Mouse (Mus musculus): ENCODE results near the gene Fam129a. TPM values are rescaled to one million over a fixed set of nuclear protein-coding genes. Genes with fewer than 3 reads are reported as not detected.
"Not testable (repeated sequence)": the region's sequence is repeated elsewhere in the genome, so short reads cannot be mapped to it uniquely, and the experiment has no call there.

Gene Fam129a
- polyA plus RNA-seq, 1 experiment from 2014 or later = 16.3 TPM

- H3K4me3 ChIP-seq (ENCODE audit: low read depth, low read length) = no peak overlapping the region
- peak overlapping the region; percentile 84 for H3K27ac ChIP-seq (replicated peaks; ENCODE audit: low read depth, low read length)
- H3K36me3 ChIP-seq (ENCODE audit: control insufficient read depth, insufficient read depth, low read length) = no peaks in the 10 kb centered on the region
- ATAC-seq (ENCODE audit: low read depth) = 0 out of 2 replicates have a peak, but pooled peaks have one; percentile 3
- H3K4me1 ChIP-seq (ENCODE audit: control insufficient read depth, insufficient read depth, low read length) = peaks cover 44% of the 10 kb centered on the region
- no peak overlapping the region; the same call in 1 of the 2 replicates for H3K4me2 ChIP-seq (ENCODE audit: low read depth, low read length)
- no peaks in the 10 kb centered on the region for H3K27me3 ChIP-seq (replicated peaks; ENCODE audit: control insufficient read depth, insufficient read depth, low read length)
- WGBS = 32% methylated on average over 5 of the region's 5 CpGs
- H3K9ac ChIP-seq (ENCODE audit: low read depth, low read length) = no peak overlapping the region
- peak; percentile 71 for DNase-seq (ENCODE audit: low spot score)
- H3K9me3 ChIP-seq (ENCODE audit: control insufficient read depth, low read length) = no peaks in the 10 kb centered on the region
Observed at GRCm38 (mm10) chr1:151684978-151685377, 114.0 kb downstream of the Fam129a start.

- DNase-seq (ENCODE audit: low spot score) (peak; percentile 90), ATAC-seq (ENCODE audit: low read depth) (peak; percentile 76)
- H3K4me2 ChIP-seq (ENCODE audit: low read depth, low read length) = peak overlapping the region; percentile 16; the same call in 1 of the 2 replicates
- H3K27ac ChIP-seq (replicated peaks; ENCODE audit: low read depth, low read length) = peak overlapping the region; percentile 84
- no peaks in the 10 kb centered on the region for H3K27me3 ChIP-seq (replicated peaks; ENCODE audit: control insufficient read depth, insufficient read depth, low read length)
- no peaks in the 10 kb centered on the region for H3K9me3 ChIP-seq (ENCODE audit: control insufficient read depth, low read length)
- H3K9ac ChIP-seq (ENCODE audit: low read depth, low read length) = peak overlapping the region; percentile 22; the same call in 1 of the 2 replicates
- 11% methylated on average over 12 of the region's 12 CpGs for WGBS
- H3K36me3 ChIP-seq (ENCODE audit: control insufficient read depth, insufficient read depth, low read length) = no peaks in the 10 kb centered on the region
- H3K4me3 ChIP-seq (ENCODE audit: low read depth, low read length) = no peak overlapping the region
- H3K4me1 ChIP-seq (ENCODE audit: control insufficient read depth, insufficient read depth, low read length) = peaks cover 51% of the 10 kb centered on the region
Observed at GRCm38 (mm10) chr1:151685666-151686309, 114.8 kb downstream of the Fam129a start.

- H3K36me3 ChIP-seq (ENCODE audit: control insufficient read depth, insufficient read depth, low read length) = no peaks in the 10 kb centered on the region
- no peaks in the 10 kb centered on the region for H3K9me3 ChIP-seq (ENCODE audit: control insufficient read depth, low read length)
- no peaks in the 10 kb centered on the region for H3K27me3 ChIP-seq (replicated peaks; ENCODE audit: control insufficient read depth, insufficient read depth, low read length)
- H3K9ac ChIP-seq (ENCODE audit: low read depth, low read length) = no peak overlapping the region; the same call in 1 of the 2 replicates
- DNase-seq (ENCODE audit: low spot score) = peak; percentile 85
- peak overlapping the region; percentile 84 for H3K27ac ChIP-seq (replicated peaks; ENCODE audit: low read depth, low read length)
- H3K4me1 ChIP-seq (ENCODE audit: control insufficient read depth, insufficient read depth, low read length) = peaks cover 51% of the 10 kb centered on the region
- peak; percentile 59 for ATAC-seq (ENCODE audit: low read depth)
- WGBS = 9% methylated on average over 8 of the region's 8 CpGs
- H3K4me3 ChIP-seq (ENCODE audit: low read depth, low read length) = no peak overlapping the region
- H3K4me2 ChIP-seq (ENCODE audit: low read depth, low read length) = peak overlapping the region; percentile 25
Observed at GRCm38 (mm10) chr1:151686696-151687095, 115.7 kb downstream of the Fam129a start.

GRCm38 (mm10) chr1:151689032-151689431 is 118.0 kb downstream of the Fam129a start:
- Histone ChIP-seq H3K27me3 (replicated peaks; ENCODE audit: control insufficient read depth, insufficient read depth, low read length) (no peaks in the 10 kb centered on the region), H3K36me3 (ENCODE audit: control insufficient read depth, insufficient read depth, low read length) (no peaks in the 10 kb centered on the region), H3K9ac (ENCODE audit: low read depth, low read length) (no peak overlapping the region), H3K4me2 (ENCODE audit: low read depth, low read length) (no peak overlapping the region), H3K9me3 (ENCODE audit: control insufficient read depth, low read length) (no peaks in the 10 kb centered on the region), H3K4me3 (ENCODE audit: low read depth, low read length) (no peak overlapping the region), H3K4me1 (ENCODE audit: control insufficient read depth, insufficient read depth, low read length) (peaks cover 48% of the 10 kb centered on the region), H3K27ac (replicated peaks; ENCODE audit: low read depth, low read length) (no peak overlapping the region)
- DNase-seq (ENCODE audit: low spot score) (no peak), ATAC-seq (ENCODE audit: low read depth) (no peak)
- WGBS = 69% methylated on average over 5 of the region's 5 CpGs

- H3K4me1 ChIP-seq (ENCODE audit: control insufficient read depth, insufficient read depth, low read length) = peaks cover 43% of the 10 kb centered on the region
- no peaks in the 10 kb centered on the region for H3K27me3 ChIP-seq (replicated peaks; ENCODE audit: control insufficient read depth, insufficient read depth, low read length)
- no peaks in the 10 kb centered on the region for H3K36me3 ChIP-seq (ENCODE audit: control insufficient read depth, insufficient read depth, low read length)
- H3K4me3 ChIP-seq (ENCODE audit: low read depth, low read length) = no peak overlapping the region
- no peak overlapping the region for H3K27ac ChIP-seq (replicated peaks; ENCODE audit: low read depth, low read length)
- no peaks in the 10 kb centered on the region for H3K9me3 ChIP-seq (ENCODE audit: control insufficient read depth, low read length)
- H3K9ac ChIP-seq (ENCODE audit: low read depth, low read length) = no peak overlapping the region
- whole genome bisulfite sequencing = 62% methylated on average over 8 of the region's 8 CpGs
- DNase-seq (ENCODE audit: low spot score) (no peak), ATAC-seq (ENCODE audit: low read depth) (no peak)
- H3K4me2 ChIP-seq (ENCODE audit: low read depth, low read length) = no peak overlapping the region
Observed at GRCm38 (mm10) chr1:151689561-151689960, 118.6 kb downstream of the Fam129a start.

GRCm38 (mm10) chr1:151690061-151690460 is 119.1 kb downstream of the Fam129a start:
- Histone ChIP-seq H3K27me3 (replicated peaks; ENCODE audit: control insufficient read depth, insufficient read depth, low read length) (no peaks in the 10 kb centered on the region), H3K9ac (ENCODE audit: low read depth, low read length) (no peak overlapping the region), H3K4me1 (ENCODE audit: control insufficient read depth, insufficient read depth, low read length) (peaks cover 38% of the 10 kb centered on the region), H3K27ac (replicated peaks; ENCODE audit: low read depth, low read length) (no peak overlapping the region), H3K4me3 (ENCODE audit: low read depth, low read length) (no peak overlapping the region), H3K9me3 (ENCODE audit: control insufficient read depth, low read length) (no peaks in the 10 kb centered on the region), H3K36me3 (ENCODE audit: control insufficient read depth, insufficient read depth, low read length) (no peaks in the 10 kb centered on the region), H3K4me2 (ENCODE audit: low read depth, low read length) (no peak overlapping the region)
- ATAC-seq (ENCODE audit: low read depth) (no peak), DNase-seq (ENCODE audit: low spot score) (no peak)
- 67% methylated on average over 6 of the region's 6 CpGs for WGBS

GRCm38 (mm10) chr1:151690583-151691193 is 119.7 kb downstream of the Fam129a start:
- H3K27me3 ChIP-seq (replicated peaks; ENCODE audit: control insufficient read depth, insufficient read depth, low read length) = no peaks in the 10 kb centered on the region
- ATAC-seq (ENCODE audit: low read depth) (no peak), DNase-seq (ENCODE audit: low spot score) (no peak)
- peaks cover 31% of the 10 kb centered on the region for H3K4me1 ChIP-seq (ENCODE audit: control insufficient read depth, insufficient read depth, low read length)
- H3K4me3 ChIP-seq (ENCODE audit: low read depth, low read length) = no peak overlapping the region
- no peak overlapping the region for H3K27ac ChIP-seq (replicated peaks; ENCODE audit: low read depth, low read length)
- no peaks in the 10 kb centered on the region for H3K9me3 ChIP-seq (ENCODE audit: control insufficient read depth, low read length)
- 70% methylated on average over 7 of the region's 7 CpGs for WGBS
- H3K4me2 ChIP-seq (ENCODE audit: low read depth, low read length) = no peak overlapping the region
- H3K36me3 ChIP-seq (ENCODE audit: control insufficient read depth, insufficient read depth, low read length) = no peaks in the 10 kb centered on the region
- H3K9ac ChIP-seq (ENCODE audit: low read depth, low read length) = no peak overlapping the region

- H3K4me2 ChIP-seq (ENCODE audit: low read depth, low read length); H3K27ac ChIP-seq (replicated peaks; ENCODE audit: low read depth, low read length); H3K36me3 ChIP-seq (ENCODE audit: control insufficient read depth, insufficient read depth, low read length); H3K9me3 ChIP-seq (ENCODE audit: control insufficient read depth, low read length); H3K4me3 ChIP-seq (ENCODE audit: low read depth, low read length); H3K27me3 ChIP-seq (replicated peaks; ENCODE audit: control insufficient read depth, insufficient read depth, low read length); ATAC-seq (ENCODE audit: low read depth); H3K9ac ChIP-seq (ENCODE audit: low read depth, low read length); DNase-seq (ENCODE audit: low spot score): not testable (repeated sequence)
- peaks cover 12% of the 10 kb centered on the region; the same call in 1 of the 2 replicates for H3K4me1 ChIP-seq (ENCODE audit: control insufficient read depth, insufficient read depth, low read length)
- 67% methylated on average over 6 of the region's 6 CpGs for WGBS
Observed at GRCm38 (mm10) chr1:151692867-151693266, 121.9 kb downstream of the Fam129a start.
